Mouse (Mus musculus): ENCODE measurements around the gene Gal3st3.

- TF ChIP-seq POLR2A (IDR thresholded peaks at IDR 0.05; ENCODE audit: control insufficient read depth, low read depth, low read length) (no peak), CTCF (IDR thresholded peaks at IDR 0.05; ENCODE audit: control insufficient read depth, insufficient read depth, insufficient replicate concordance, low read depth, low read length) (no peak)
Measured at GRCm38 (mm10) chr19:5334741-5335140, 36.6 kb downstream of the Gal3st3 start.
